Mouse (Mus musculus): ENCODE data around the gene Klre1.
"Not testable (repeated sequence)": the region's sequence is repeated elsewhere in the genome, so short reads cannot be mapped to it uniquely, and the experiment has no call there.

Klre1 gene

GRCm38 (mm10) chr6:129591508-129591907 is 13.8 kb downstream of the Klre1 start, which contains the start of gene Klrd1:
TSS of gene Klrd1 (plus strand) at chr6:129591782.
- DNase-seq, result no peak

DNA sequence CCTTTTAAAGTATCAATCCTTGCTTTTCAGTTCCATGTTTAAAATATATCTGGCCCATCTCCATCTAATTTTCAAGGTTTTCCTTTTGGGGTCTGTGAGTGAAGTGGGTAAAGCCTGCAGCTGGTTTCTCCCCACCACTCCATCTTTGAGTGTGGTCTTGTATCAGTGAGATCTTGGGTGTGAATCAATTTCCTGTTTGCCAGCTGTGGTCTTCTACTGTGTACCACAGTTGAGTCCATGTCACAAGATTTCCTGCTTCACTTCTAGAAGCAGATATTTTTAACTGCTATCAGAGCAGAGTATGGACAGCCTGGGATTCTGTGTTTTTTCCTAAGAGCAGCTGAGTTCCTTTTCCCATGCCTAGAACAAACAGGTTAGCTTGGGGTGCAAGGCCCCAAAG is 30.7 kb downstream of the Klre1 start:
- DNase-seq, result no peak

DNA sequence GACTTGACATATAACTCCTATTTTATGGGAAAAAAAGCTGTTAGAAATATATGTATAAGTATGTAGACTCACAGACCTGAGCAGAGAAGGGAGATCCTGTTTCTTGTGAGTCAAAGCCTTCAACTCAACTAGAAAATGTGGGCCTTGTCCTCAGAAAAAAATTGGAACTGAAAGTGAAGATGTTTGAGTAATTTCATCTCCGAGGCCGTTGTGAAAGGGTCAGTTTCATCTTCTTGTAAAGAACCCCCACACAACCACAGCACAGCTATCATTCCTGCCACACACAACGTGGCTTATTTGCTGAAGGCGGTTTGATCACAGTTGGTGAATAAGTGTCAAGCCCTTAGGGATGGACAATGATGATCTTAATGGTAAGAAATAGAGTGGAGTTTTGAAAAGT is 46.0 kb downstream of the Klre1 start, which contains the start of gene Klrk1:
Klrk1 (minus strand) TSS at position 130 of the 400 bp plus-strand sequence.
- DNase-seq, result no peak

DNA sequence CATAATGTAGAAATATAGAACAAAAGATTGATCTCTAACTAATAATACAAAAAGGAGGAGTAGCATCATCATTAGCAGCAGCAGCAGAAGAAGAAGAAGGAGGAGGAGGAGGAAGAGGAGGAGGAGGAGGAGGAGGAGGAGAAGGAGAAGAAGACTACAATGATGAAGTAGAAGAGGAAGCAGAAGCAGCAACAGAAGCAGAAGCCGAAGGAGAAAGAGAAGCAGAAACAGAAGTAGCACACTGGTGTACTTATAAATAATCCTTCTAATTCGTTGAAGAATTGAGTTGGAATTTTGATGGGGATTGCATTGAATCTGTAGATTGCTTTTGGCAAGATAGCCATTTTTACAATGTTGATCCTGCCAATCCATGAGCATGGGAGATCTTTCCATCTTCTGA is 53.3 kb downstream of the Klre1 start:
- DNase-seq, result not testable (repeated sequence)
